Mouse (Mus musculus): ENCODE results near the gene Prex1. TPM values are rescaled to one million over a fixed set of nuclear protein-coding genes. Genes with fewer than 3 reads are reported as not detected.

Gene Prex1
- total and polyA plus RNA-seq, 3 experiments = 3.8 to 21.6 (median 5.9) TPM

GRCm38 (mm10) chr2:166619270-166619669 lies 94.4 kb downstream of the Prex1 start:
- ATAC-seq (ENCODE audit: extremely low read depth, insufficient number of reproducible peaks, low FRiP score, poor library complexity, severe bottlenecking) = no peak
- no peak for TF ChIP-seq CTCF (IDR thresholded peaks at IDR 0.05; ENCODE audit: low read depth, low read length)
- TF ChIP-seq TAL1 (conservative IDR thresholded peaks at IDR 0.05; ENCODE audit: low read depth, low read length) = no peak
- TF ChIP-seq POLR2AphosphoS5 (IDR thresholded peaks at IDR 0.05; ENCODE audit: insufficient replicate concordance, low read depth, low read length) = no peak
- no peak for TF ChIP-seq GATA2 (IDR thresholded peaks at IDR 0.05; ENCODE audit: borderline replicate concordance, low read depth, low read length)
- TF ChIP-seq GATA1 (IDR thresholded peaks at IDR 0.05; ENCODE audit: borderline replicate concordance, low read length) = no peak
- DNase-seq (ENCODE audit: low spot score) = no peak
- Histone ChIP-seq H3K27me3 (ENCODE audit: insufficient read depth, low read length) (no peaks in the 10 kb centered on the region), H3K9me3 (replicated peaks) (peaks cover 11% of the 10 kb centered on the region), H3K4me1 (ENCODE audit: insufficient read depth, low read depth, low read length) (no peaks in the 10 kb centered on the region), H3K36me3 (replicated peaks) (no peaks in the 10 kb centered on the region), H3K4me3 (ENCODE audit: low read depth, low read length) (no peak overlapping the region)

DNA sequence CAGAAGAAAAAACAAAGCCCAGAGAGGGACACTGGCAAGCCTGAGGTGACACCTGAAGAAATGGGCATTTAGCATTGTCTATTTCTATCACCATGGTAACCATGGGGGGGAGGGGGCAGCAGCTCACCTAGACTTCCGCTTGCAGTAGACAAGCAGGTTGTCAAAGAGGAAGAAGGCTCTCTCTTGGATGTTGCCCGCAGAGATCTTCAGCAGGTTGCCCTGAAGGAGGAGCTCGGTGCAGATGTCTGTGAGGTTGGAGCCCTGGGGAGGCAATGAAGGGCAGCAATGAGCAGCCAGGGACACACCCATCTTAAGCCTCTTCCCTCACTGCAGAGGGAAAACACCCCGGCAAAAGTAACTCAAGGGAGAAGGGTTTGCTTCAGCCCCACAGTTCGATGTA lies 95.9 kb downstream of the Prex1 start:
- H3K36me3 ChIP-seq (replicated peaks) = no peaks in the 10 kb centered on the region
- no peak overlapping the region for H3K4me3 ChIP-seq (ENCODE audit: low read depth, low read length)
- TF ChIP-seq CTCF (IDR thresholded peaks at IDR 0.05; ENCODE audit: low read depth, low read length) = no peak
- TF ChIP-seq GATA2 (IDR thresholded peaks at IDR 0.05; ENCODE audit: borderline replicate concordance, low read depth, low read length) = no peak
- TF ChIP-seq POLR2AphosphoS5 (IDR thresholded peaks at IDR 0.05; ENCODE audit: insufficient replicate concordance, low read depth, low read length) = no peak
- TF ChIP-seq TAL1 (conservative IDR thresholded peaks at IDR 0.05; ENCODE audit: low read depth, low read length) = no peak
- TF ChIP-seq GATA1 (IDR thresholded peaks at IDR 0.05; ENCODE audit: borderline replicate concordance, low read length) = no peak
- H3K4me1 ChIP-seq (ENCODE audit: insufficient read depth, low read depth, low read length) = no peaks in the 10 kb centered on the region
- ATAC-seq (ENCODE audit: extremely low read depth, insufficient number of reproducible peaks, low FRiP score, poor library complexity, severe bottlenecking) (no peak), DNase-seq (ENCODE audit: low spot score) (no peak)
- H3K9me3 ChIP-seq (replicated peaks) = peaks cover 11% of the 10 kb centered on the region
- no peaks in the 10 kb centered on the region for H3K27me3 ChIP-seq (ENCODE audit: insufficient read depth, low read length)

- DNase-seq (ENCODE audit: low spot score) (no peak), ATAC-seq (ENCODE audit: extremely low read depth, insufficient number of reproducible peaks, low FRiP score, poor library complexity, severe bottlenecking) (no peak)
- H3K36me3 ChIP-seq (replicated peaks) = no peaks in the 10 kb centered on the region
- H3K4me3 ChIP-seq (ENCODE audit: low read depth, low read length) = no peak overlapping the region
- H3K9me3 ChIP-seq (replicated peaks) = peaks cover 13% of the 10 kb centered on the region
- H3K27me3 ChIP-seq (ENCODE audit: insufficient read depth, low read length) = no peaks in the 10 kb centered on the region
- TF ChIP-seq GATA1 (IDR thresholded peaks at IDR 0.05; ENCODE audit: borderline replicate concordance, low read length) (no peak), TAL1 (conservative IDR thresholded peaks at IDR 0.05; ENCODE audit: low read depth, low read length) (no peak), CTCF (IDR thresholded peaks at IDR 0.05; ENCODE audit: low read depth, low read length) (no peak), POLR2AphosphoS5 (IDR thresholded peaks at IDR 0.05; ENCODE audit: insufficient replicate concordance, low read depth, low read length) (no peak), GATA2 (IDR thresholded peaks at IDR 0.05; ENCODE audit: borderline replicate concordance, low read depth, low read length) (no peak)
- no peaks in the 10 kb centered on the region for H3K4me1 ChIP-seq (ENCODE audit: insufficient read depth, low read depth, low read length)
Measured at GRCm38 (mm10) chr2:166615338-166616075, 98.1 kb downstream of the Prex1 start.

GRCm38 (mm10) chr2:166610271-166610670 lies 103.4 kb downstream of the Prex1 start:
- no peak for DNase-seq (ENCODE audit: low spot score)
- no peak for ATAC-seq (ENCODE audit: extremely low read depth, insufficient number of reproducible peaks, low FRiP score, poor library complexity, severe bottlenecking)
- Histone ChIP-seq H3K9me3 (replicated peaks) (peaks cover 17% of the 10 kb centered on the region), H3K4me1 (ENCODE audit: insufficient read depth, low read depth, low read length) (no peaks in the 10 kb centered on the region), H3K36me3 (replicated peaks) (no peaks in the 10 kb centered on the region), H3K27me3 (ENCODE audit: insufficient read depth, low read length) (no peaks in the 10 kb centered on the region), H3K4me3 (ENCODE audit: low read depth, low read length) (no peak overlapping the region)
- no peak for TF ChIP-seq TAL1 (conservative IDR thresholded peaks at IDR 0.05; ENCODE audit: low read depth, low read length)
- no peak for TF ChIP-seq POLR2AphosphoS5 (IDR thresholded peaks at IDR 0.05; ENCODE audit: insufficient replicate concordance, low read depth, low read length)
- TF ChIP-seq GATA1 (IDR thresholded peaks at IDR 0.05; ENCODE audit: borderline replicate concordance, low read length) = no peak
- no peak for TF ChIP-seq CTCF (IDR thresholded peaks at IDR 0.05; ENCODE audit: low read depth, low read length)

DNA sequence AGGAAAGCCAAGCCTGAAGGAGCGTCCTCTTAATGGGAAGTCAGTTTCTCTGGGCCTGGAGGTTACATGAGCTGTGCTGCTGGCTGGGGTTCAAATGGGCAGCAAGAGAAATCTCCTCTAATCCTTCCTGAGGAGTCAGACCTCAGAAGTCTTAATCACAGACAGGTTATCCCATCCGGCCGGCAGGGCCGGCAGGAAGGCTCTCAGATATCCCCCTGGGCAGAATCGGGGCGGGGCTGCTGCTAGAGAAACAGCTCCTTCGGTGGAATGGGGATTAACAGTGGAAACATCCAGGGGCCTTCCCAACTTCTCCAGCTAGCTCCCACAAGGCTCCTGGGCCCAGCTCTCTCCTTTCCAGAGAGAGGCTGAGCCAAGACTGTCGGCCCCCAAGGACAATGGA lies 105.1 kb downstream of the Prex1 start:
- no peak for ATAC-seq (ENCODE audit: extremely low read depth, insufficient number of reproducible peaks, low FRiP score, poor library complexity, severe bottlenecking)
- TF ChIP-seq POLR2AphosphoS5 (IDR thresholded peaks at IDR 0.05; ENCODE audit: insufficient replicate concordance, low read depth, low read length) = no peak
- TF ChIP-seq CTCF (IDR thresholded peaks at IDR 0.05; ENCODE audit: low read depth, low read length) = no peak
- no peak for TF ChIP-seq GATA2 (IDR thresholded peaks at IDR 0.05; ENCODE audit: borderline replicate concordance, low read depth, low read length)
- TF ChIP-seq GATA1 (IDR thresholded peaks at IDR 0.05; ENCODE audit: borderline replicate concordance, low read length) = no peak
- no peak for TF ChIP-seq TAL1 (conservative IDR thresholded peaks at IDR 0.05; ENCODE audit: low read depth, low read length)
- no peak for DNase-seq (ENCODE audit: low spot score)

GRCm38 (mm10) chr2:166606481-166607245 lies 107.0 kb downstream of the Prex1 start:
- TF ChIP-seq GATA2 (IDR thresholded peaks at IDR 0.05; ENCODE audit: borderline replicate concordance, low read depth, low read length) (no peak), POLR2AphosphoS5 (IDR thresholded peaks at IDR 0.05; ENCODE audit: insufficient replicate concordance, low read depth, low read length) (no peak), TAL1 (conservative IDR thresholded peaks at IDR 0.05; ENCODE audit: low read depth, low read length) (no peak), GATA1 (IDR thresholded peaks at IDR 0.05; ENCODE audit: borderline replicate concordance, low read length) (no peak), CTCF (IDR thresholded peaks at IDR 0.05; ENCODE audit: low read depth, low read length) (no peak)
- no peak for ATAC-seq (ENCODE audit: extremely low read depth, insufficient number of reproducible peaks, low FRiP score, poor library complexity, severe bottlenecking)
- no peaks in the 10 kb centered on the region for H3K27me3 ChIP-seq (ENCODE audit: insufficient read depth, low read length)
- no peak overlapping the region for H3K4me3 ChIP-seq (ENCODE audit: low read depth, low read length)
- H3K4me1 ChIP-seq (ENCODE audit: insufficient read depth, low read depth, low read length) = no peaks in the 10 kb centered on the region
- no peaks in the 10 kb centered on the region for H3K36me3 ChIP-seq (replicated peaks)
- DNase-seq (ENCODE audit: low spot score) = no peak
- peaks cover 34% of the 10 kb centered on the region for H3K9me3 ChIP-seq (replicated peaks)

More for the DNA sequence above, 105.1 kb downstream of the Prex1 start:
- Histone ChIP-seq H3K9me3 (replicated peaks) (peaks cover 25% of the 10 kb centered on the region), H3K4me1 (ENCODE audit: insufficient read depth, low read depth, low read length) (no peaks in the 10 kb centered on the region), H3K4me3 (ENCODE audit: low read depth, low read length) (no peak overlapping the region), H3K27me3 (ENCODE audit: insufficient read depth, low read length) (no peaks in the 10 kb centered on the region), H3K36me3 (replicated peaks) (no peaks in the 10 kb centered on the region)
